Mouse (Mus musculus) forebrain, embryonic 16.5 days (tissue): ENCODE measurements at regions not wholly inside any gene's neighbourhood (a gene's known extent, or its start where the extent isn't known, plus 50 kb on each side); places are given as distances from the start of the nearest gene placed in this dataset.

Experiments used
- ATAC-seq: fragments of 200-750 bp; cut with Nextera tagmentation; 2 replicates; pipeline ENCODE4 v1.8.0; 2017; ENCODE audit warnings: mild to moderate bottlenecking, moderate library complexity
- H3K27ac ChIP-seq: fragments of 300-500 bp; sonication (generic); 2 replicates; pipeline ENCODE4 v1.5.1; 2014; ENCODE audit warnings: low read length, control low read depth
- H3K27me3 ChIP-seq: fragments of 300-500 bp; sonication (generic); replicated peaks from 2 replicates; pipeline ENCODE4 v1.6.1; 2014; ENCODE audit warnings: low read length; ENCODE audit not compliant: control insufficient read depth, insufficient read depth
- H3K36me3 ChIP-seq: fragments of 300-500 bp; sonication (generic); 2 replicates; pipeline ENCODE4 v1.6.1; 2014; ENCODE audit not compliant: control insufficient read depth, insufficient read depth
- H3K4me1 ChIP-seq: fragments of 300-500 bp; sonication (generic); replicated peaks from 2 replicates; pipeline ENCODE4 v1.6.1; 2014; ENCODE audit warnings: low read length; ENCODE audit not compliant: control insufficient read depth, insufficient read depth
- H3K4me2 ChIP-seq: fragments of 300-500 bp; sonication (generic); 2 replicates; pipeline ENCODE4 v1.6.1; 2014; ENCODE audit warnings: mild to moderate bottlenecking, low read length, control low read depth
- H3K4me3 ChIP-seq: fragments of 300-500 bp; sonication (generic); replicated peaks from 2 replicates; pipeline ENCODE4 v1.5.1; 2014; ENCODE audit warnings: mild to moderate bottlenecking, low read length, control low read depth
- H3K9ac ChIP-seq: fragments of 300-500 bp; sonication (generic); replicated peaks from 2 replicates; pipeline ENCODE4 v1.6.1; 2014; ENCODE audit warnings: low read depth, low read length, control low read depth
- H3K9me3 ChIP-seq: fragments of 300-500 bp; sonication (generic); 2 replicates; pipeline ENCODE4 v1.6.1; 2016; ENCODE audit warnings: low read length; ENCODE audit not compliant: control insufficient read depth
- WGBS: fragments of 180-500 bp; shearing (Covaris S2); extraction: QIAGEN DNeasy Blood & Tissue Kit; methylation state at CpG from one replicate; pipeline ENCODE4 v1.1.7; 2014; 5-methylcytosine and 5-hydroxymethylcytosine counted together

DNA sequence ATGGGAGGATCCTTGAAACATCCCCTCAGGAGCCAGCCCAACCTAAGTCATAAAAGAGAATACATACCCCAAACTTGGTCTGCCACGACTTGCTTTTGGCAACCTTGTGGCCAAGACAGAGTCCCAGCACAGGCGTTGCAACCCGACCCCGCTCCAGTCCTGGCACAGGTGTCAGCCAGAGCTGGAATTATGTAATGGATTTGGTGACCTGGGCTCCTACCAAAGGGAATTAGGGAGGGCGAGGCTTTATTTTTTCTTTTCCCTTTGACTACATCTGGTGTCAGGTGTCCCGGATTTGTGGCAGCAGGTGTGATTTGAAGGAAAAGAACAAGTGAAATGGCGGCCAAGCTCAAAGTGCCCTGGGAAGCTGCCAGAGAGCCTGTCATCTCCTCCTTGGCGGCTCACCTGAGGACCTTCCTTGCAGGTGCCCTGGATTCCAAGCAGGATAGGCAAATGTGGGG lies 212.9 kb downstream of the Mef2c start:
- Histone ChIP-seq H3K27ac (peak overlapping the region; percentile 100), H3K36me3 (no peaks in the 10 kb centered on the region), H3K4me3 (peak overlapping the region; percentile 69), H3K27me3 (no peaks in the 10 kb centered on the region), H3K9ac (peak overlapping the region; percentile 100), H3K4me2 (peak overlapping the region; percentile 86), H3K4me1 (peaks cover 13% of the 10 kb centered on the region), H3K9me3 (no peaks in the 10 kb centered on the region)
- WGBS: 7% methylated on average over 8 of the region's 8 CpGs
- no peak for ATAC-seq

- Histone ChIP-seq H3K9me3 (no peaks in the 10 kb centered on the region), H3K27me3 (no peaks in the 10 kb centered on the region), H3K36me3 (no peaks in the 10 kb centered on the region), H3K4me3 (peak overlapping the region; percentile 69), H3K27ac (peak overlapping the region; percentile 100), H3K4me1 (peaks cover 12% of the 10 kb centered on the region), H3K4me2 (peak overlapping the region; percentile 86), H3K9ac (peak overlapping the region; percentile 100)
- 13% methylated on average over 4 of the region's 4 CpGs for WGBS
- no peak for ATAC-seq
Measured at GRCm38 (mm10) chr13:83717686-83718210, 213.9 kb downstream of the Mef2c start.

DNA sequence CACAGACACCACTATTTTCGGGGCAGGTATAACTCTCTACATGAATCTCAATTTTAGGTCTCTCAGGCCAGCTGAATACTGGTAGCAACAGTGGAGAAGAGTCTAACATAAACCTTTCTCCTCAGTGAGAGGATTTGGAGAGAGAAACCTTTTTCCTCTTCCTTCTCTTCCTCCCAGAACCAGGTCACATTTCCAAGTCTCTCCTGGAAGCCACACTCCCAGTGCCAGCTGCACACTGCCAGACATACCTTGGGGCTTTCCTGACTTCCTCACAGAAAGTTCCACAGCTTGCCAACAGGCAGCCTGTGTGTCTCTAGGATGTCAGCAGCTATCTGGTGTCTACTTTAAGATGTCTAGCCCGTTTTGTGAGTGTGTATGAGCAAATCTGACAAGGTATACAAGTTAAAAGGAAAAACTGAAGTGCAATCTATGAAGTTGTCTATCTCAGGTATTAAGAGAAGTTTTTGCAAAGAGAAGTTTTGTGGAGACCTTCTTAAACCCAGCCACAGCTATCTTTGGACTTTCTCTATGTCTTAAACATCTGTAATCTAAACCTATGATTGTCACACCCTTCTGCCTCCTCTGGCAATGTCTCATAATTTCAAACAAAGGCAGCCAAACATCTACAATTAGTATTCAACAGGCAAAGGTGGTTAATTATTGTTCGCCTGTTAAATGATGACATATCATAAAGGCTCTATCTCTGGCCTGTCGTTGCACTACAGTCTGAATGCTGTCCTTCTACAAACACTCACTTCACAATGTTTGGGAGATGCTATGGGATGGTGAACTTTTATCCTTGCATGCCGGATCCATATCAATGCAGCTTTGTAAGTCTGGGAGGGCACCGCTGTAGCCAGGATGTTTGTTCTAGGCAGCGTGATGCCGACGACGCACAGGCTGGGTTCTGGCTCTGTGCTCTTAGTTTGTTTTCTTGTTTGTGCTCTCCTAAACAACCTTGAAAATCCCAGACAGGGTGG lies 214.9 kb downstream of the Mef2c start:
- H3K4me2 ChIP-seq: peak overlapping the region; percentile 86
- peak overlapping the region; percentile 100 for H3K9ac ChIP-seq
- no peaks in the 10 kb centered on the region for H3K9me3 ChIP-seq
- no peak for ATAC-seq
- H3K4me1 ChIP-seq: peaks cover 8% of the 10 kb centered on the region; the same call in 1 of the 2 replicates
- peak overlapping the region; percentile 100 for H3K27ac ChIP-seq
- no peaks in the 10 kb centered on the region for H3K27me3 ChIP-seq
- H3K4me3 ChIP-seq: peak overlapping the region; percentile 69
- WGBS: 8% methylated on average over 10 of the region's 10 CpGs
- H3K36me3 ChIP-seq: no peaks in the 10 kb centered on the region

DNA sequence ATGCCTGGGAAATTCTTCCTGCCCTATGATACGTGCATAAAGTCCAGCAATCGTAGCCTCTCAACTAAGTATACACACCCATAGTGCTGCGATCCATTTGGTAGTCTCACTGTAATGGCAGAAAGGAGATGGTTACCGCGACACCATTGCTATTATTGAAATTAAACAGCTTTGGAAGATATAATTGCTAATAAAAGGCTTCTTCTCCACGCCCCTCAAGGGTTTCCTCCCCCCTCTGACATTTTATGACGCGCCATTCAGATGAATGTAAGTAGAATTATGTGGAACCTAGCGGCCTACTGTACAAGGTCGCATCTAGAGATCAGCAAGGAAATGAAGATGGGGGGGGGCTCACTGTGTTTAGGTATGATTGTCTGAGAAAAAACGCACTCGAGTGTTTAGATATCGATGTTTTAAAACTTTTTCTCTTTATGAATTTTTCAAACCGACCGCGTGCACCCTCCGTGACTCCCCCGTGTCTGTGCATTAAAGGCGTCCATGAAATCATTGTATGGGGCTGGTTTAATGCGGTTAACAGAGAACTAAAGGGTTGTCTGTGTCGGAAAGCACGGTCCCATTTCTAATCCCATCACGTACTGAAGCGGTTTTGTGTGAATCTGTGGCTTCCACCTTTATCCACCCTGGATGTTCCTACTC lies 215.9 kb downstream of the Mef2c start:
- WGBS: 2% methylated on average over 24 of the region's 24 CpGs
- H3K4me1 ChIP-seq: peaks cover 8% of the 10 kb centered on the region; the same call in 1 of the 2 replicates
- peak overlapping the region; percentile 100 for H3K27ac ChIP-seq
- peak overlapping the region; percentile 69 for H3K4me3 ChIP-seq
- no peaks in the 10 kb centered on the region for H3K36me3 ChIP-seq
- peak overlapping the region; percentile 86 for H3K4me2 ChIP-seq
- H3K9ac ChIP-seq: peak overlapping the region; percentile 100
- no peaks in the 10 kb centered on the region for H3K27me3 ChIP-seq
- no peak for ATAC-seq
- no peaks in the 10 kb centered on the region for H3K9me3 ChIP-seq

DNA sequence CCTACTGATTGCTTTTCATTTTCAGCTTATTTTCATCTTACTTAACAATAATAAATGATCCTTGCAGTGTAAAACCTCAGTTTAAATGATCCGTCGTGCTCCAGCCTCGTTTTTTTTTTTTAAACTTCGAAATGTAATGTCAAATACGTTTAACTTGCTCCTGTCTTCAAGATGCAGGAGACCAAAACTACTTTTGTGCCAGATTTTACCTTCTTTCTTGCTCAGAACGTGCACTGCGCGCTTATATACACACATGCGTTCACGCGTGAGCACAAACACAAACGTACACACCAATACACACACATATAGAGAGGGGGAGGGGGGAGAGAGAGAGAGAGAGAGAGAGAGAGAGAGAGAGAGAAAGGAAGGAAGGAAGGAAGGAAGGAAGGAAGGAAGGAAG lies 216.5 kb downstream of the Mef2c start:
- peak overlapping the region; percentile 100 for H3K9ac ChIP-seq
- under 1% methylated on average over 12 of the region's 12 CpGs for WGBS
- H3K27me3 ChIP-seq: no peaks in the 10 kb centered on the region
- no peaks in the 10 kb centered on the region for H3K9me3 ChIP-seq
- peak overlapping the region; percentile 69 for H3K4me3 ChIP-seq
- no peaks in the 10 kb centered on the region for H3K36me3 ChIP-seq
- ATAC-seq: no peak
- peaks cover 8% of the 10 kb centered on the region; the same call in 1 of the 2 replicates for H3K4me1 ChIP-seq
- peak overlapping the region; percentile 100 for H3K27ac ChIP-seq
- peak overlapping the region; percentile 86 for H3K4me2 ChIP-seq

DNA sequence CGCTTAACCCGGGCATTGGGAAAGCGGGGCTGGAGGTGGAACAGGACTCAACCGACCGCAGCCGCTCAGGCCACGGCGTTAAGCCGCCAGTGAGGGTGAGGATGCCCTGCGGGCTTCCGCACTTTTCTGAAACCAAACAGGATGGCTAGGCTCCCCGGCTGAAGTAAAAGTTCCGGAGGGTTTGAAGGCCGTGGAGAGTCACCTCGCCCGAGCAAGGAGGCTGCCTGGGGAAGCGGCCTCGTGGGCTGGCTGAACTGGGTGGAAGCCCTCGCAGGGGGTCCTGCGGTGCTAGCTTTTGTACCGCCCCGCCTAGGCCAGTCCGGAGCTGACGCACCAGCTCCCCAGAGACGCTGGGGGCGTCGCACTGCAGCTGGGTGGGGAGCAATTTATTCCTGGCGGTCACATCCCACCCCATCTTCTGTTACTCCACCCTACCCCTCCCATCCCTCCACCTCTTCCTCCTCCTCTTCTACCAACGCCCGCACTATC lies 217.1 kb downstream of the Mef2c start:
- peak overlapping the region; percentile 86 for H3K4me2 ChIP-seq
- H3K27ac ChIP-seq: peak overlapping the region; percentile 100
- peak overlapping the region; percentile 100 for H3K9ac ChIP-seq
- peak; percentile 88 for ATAC-seq
- no peaks in the 10 kb centered on the region for H3K9me3 ChIP-seq
- no peaks in the 10 kb centered on the region for H3K27me3 ChIP-seq
- no peaks in the 10 kb centered on the region for H3K36me3 ChIP-seq
- H3K4me1 ChIP-seq: peaks cover 8% of the 10 kb centered on the region; the same call in 1 of the 2 replicates
- under 1% methylated on average over 30 of the region's 30 CpGs for WGBS
- peak overlapping the region; percentile 69 for H3K4me3 ChIP-seq

- H3K4me2 ChIP-seq: peak overlapping the region; percentile 86
- no peaks in the 10 kb centered on the region for H3K27me3 ChIP-seq
- 4% methylated on average over 14 of the region's 14 CpGs for WGBS
- peak overlapping the region; percentile 69 for H3K4me3 ChIP-seq
- H3K4me1 ChIP-seq: peaks cover 8% of the 10 kb centered on the region; the same call in 1 of the 2 replicates
- peak; percentile 9 for ATAC-seq
- peak overlapping the region; percentile 100 for H3K9ac ChIP-seq
- no peaks in the 10 kb centered on the region for H3K9me3 ChIP-seq
- no peaks in the 10 kb centered on the region for H3K36me3 ChIP-seq
- H3K27ac ChIP-seq: peak overlapping the region; percentile 100
Measured at GRCm38 (mm10) chr13:83721563-83721962, 217.7 kb downstream of the Mef2c start.

DNA sequence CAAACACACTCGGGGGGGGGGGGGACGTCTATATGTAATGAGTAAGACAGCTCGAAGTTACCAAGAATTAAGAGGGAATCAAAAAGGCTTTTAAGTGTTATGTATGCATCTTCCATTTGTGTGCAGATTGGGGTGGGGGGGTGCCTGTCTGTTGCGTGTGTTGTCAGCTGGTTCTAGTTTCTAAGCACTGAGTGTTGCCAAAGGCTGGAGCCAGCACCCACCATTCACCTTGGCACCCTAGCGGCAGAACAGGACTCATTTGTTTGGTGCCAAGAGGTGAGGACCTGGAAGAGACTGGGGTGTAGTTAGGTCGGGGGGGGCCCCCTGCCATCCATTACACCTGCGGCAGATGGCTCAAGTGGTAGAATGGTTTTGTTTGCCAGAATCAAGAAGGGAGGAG lies 218.4 kb downstream of the Mef2c start:
- H3K9ac ChIP-seq: peak overlapping the region; percentile 100
- no peaks in the 10 kb centered on the region for H3K36me3 ChIP-seq
- WGBS: 4% methylated on average over 7 of the region's 7 CpGs
- H3K27ac ChIP-seq: peak overlapping the region; percentile 100
- ATAC-seq: peak; percentile 8
- peak overlapping the region; percentile 86 for H3K4me2 ChIP-seq
- H3K27me3 ChIP-seq: no peaks in the 10 kb centered on the region
- H3K4me3 ChIP-seq: peak overlapping the region; percentile 69
- peaks cover 8% of the 10 kb centered on the region; the same call in 1 of the 2 replicates for H3K4me1 ChIP-seq
- H3K9me3 ChIP-seq: no peaks in the 10 kb centered on the region

DNA sequence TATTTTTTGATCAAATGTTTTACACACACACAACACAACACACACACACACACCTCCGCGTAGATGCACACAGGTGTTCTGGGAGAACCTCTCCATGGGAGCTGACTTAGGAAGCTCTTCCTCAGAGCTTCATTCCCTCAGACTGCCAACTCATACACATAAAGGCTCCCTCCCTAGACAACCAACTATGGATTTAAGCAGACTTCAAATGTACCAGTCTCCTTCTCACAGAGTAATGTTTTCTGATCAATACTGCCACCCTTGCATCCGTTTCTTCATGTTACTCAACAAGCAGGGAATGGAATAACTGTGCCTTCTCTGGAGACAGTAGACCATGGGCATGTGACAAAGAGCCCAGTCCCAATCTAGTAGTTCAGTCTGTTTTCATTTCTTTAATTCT lies 219.0 kb downstream of the Mef2c start:
- no peaks in the 10 kb centered on the region for H3K27me3 ChIP-seq
- H3K4me2 ChIP-seq: peak overlapping the region; percentile 86
- H3K4me1 ChIP-seq: peaks cover 8% of the 10 kb centered on the region; the same call in 1 of the 2 replicates
- 7% methylated on average over 3 of the region's 3 CpGs for WGBS
- peak overlapping the region; percentile 100 for H3K9ac ChIP-seq
- peak overlapping the region; percentile 100 for H3K27ac ChIP-seq
- ATAC-seq: no peak
- no peaks in the 10 kb centered on the region for H3K9me3 ChIP-seq
- H3K4me3 ChIP-seq: peak overlapping the region; percentile 69
- no peaks in the 10 kb centered on the region for H3K36me3 ChIP-seq
